Mouse (Mus musculus) monocyte, adult 2 months (primary cell): ENCODE results near the gene Hist1h2bg.

ENCODE experiments used
- DNase-seq, 2 experiments: peaks; one replicate each; pipeline ENCODE4 v3.0.0; 2022; ENCODE audit warnings: low spot score in 2 of 2, low read depth in 1 of 2

Gene Hist1h2bg

GRCm38 (mm10) chr13:23611638-23612037 is 40.4 kb downstream of the Hist1h2bg start:
- DNase-seq, result no peak

- DNase-seq, result no peak
Observed at GRCm38 (mm10) chr13:23620056-23620732, 49.0 kb downstream of the Hist1h2bg start.

- peak; percentile 38 to 63 for DNase-seq
Observed at GRCm38 (mm10) chr13:23620733-23621531, 49.7 kb downstream of the Hist1h2bg start, which contains the start of gene Hist1h2be. TSS of gene Hist1h2be (minus strand) at chr13:23621124.
